Mouse (Mus musculus): ENCODE results near the gene Tgoln1. TPM values are rescaled to one million over a fixed set of nuclear protein-coding genes. Genes with fewer than 3 reads are reported as not detected.

The Tgoln1 gene
- total RNA-seq, 2 experiments from 2014 or later: 241 to 257 TPM

DNA sequence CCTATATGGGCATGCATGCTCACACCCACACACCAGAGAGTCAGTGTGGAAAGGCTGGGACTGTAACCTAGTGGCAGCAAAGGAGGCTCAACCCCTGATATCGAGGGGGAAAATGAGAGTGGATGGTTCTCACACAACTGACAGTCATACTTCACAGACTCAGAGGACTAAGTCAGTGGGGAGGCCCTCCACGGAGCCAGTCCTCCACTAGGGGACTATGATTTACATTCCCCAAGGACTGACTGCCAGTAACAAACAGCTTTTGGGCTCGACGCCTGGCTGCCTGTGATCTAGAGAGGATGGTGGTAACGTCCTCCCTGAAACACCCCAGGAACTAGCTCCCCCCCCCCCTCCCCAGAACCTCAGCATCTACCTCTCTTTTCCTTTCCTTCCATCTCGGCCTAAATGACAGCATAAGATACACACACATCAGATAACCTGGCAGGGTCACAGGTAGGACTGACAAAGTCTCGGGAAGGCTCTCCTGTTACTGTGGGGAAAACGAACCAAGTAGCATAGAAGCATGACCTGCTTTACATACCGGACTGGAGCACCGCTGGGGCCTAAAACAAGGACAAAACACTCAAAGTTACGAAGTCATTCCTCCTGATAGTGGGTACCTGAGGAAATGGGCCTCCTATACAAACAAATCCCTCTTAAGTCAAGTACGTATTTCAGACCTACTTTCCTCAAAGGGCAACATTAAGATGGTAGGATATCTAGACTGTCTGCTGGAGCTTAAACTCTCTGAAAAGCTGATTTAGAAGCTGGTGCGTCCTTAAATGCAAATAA is 19.5 kb downstream of the Tgoln1 start:
- DNase-seq (ENCODE audit: low spot score in 2 of 2): no peak

GRCm38 (mm10) chr6:72593914-72594313 is 22.9 kb downstream of the Tgoln1 start:
- DNase-seq (ENCODE audit: low spot score in 2 of 2): no peak

GRCm38 (mm10) chr6:72593011-72593803 is 23.6 kb downstream of the Tgoln1 start:
- no peak for DNase-seq (ENCODE audit: low spot score in 2 of 2)

GRCm38 (mm10) chr6:72590111-72590510 is 26.7 kb downstream of the Tgoln1 start:
- DNase-seq (ENCODE audit: low spot score in 2 of 2): no peak

DNA sequence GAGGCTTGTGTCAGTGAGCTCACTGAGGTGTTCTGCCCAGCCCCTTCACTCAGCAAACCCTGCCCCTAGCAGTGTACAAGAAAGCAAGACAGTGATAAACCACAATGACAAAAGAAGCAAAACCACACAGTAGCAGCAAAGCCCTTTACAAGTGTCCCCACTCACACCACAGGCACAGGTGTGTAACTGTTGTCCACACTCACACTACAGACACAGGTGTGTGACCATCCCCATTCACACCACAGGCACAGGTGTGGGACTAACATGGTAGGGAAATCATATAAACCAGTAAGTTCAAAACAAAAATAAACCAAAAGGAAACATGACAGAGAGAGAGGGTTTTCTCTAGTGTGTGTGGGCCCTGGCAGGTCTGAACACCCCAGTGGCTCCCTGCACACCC is 28.5 kb downstream of the Tgoln1 start:
- DNase-seq (ENCODE audit: low spot score in 2 of 2): no peak

DNA sequence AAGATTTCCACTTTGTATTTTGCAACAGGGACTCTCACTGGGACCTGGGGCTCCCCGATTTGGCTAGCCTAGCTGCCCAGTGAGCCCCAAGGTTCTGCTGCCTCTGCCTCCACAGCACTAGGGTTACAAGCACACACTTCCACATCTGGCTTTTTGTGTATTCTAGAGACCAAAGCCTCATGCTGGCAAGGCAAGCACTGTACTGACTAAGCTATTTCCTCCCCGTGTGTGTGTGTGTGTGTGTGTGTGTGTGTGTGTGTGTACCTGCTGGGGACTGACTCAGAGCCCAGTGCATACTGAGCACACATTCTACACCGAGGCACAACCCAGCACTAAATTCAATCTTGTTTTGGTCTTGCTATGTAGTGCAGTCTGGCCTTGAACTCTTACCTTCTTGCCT is 30.1 kb downstream of the Tgoln1 start:
- no peak for DNase-seq (ENCODE audit: low spot score in 2 of 2)

GRCm38 (mm10) chr6:72584154-72584553 is 32.6 kb downstream of the Tgoln1 start:
- DNase-seq (ENCODE audit: low spot score in 2 of 2): no peak

- DNase-seq (ENCODE audit: low spot score in 2 of 2): no peak
Observed at GRCm38 (mm10) chr6:72583211-72583839, 33.5 kb downstream of the Tgoln1 start.

DNA sequence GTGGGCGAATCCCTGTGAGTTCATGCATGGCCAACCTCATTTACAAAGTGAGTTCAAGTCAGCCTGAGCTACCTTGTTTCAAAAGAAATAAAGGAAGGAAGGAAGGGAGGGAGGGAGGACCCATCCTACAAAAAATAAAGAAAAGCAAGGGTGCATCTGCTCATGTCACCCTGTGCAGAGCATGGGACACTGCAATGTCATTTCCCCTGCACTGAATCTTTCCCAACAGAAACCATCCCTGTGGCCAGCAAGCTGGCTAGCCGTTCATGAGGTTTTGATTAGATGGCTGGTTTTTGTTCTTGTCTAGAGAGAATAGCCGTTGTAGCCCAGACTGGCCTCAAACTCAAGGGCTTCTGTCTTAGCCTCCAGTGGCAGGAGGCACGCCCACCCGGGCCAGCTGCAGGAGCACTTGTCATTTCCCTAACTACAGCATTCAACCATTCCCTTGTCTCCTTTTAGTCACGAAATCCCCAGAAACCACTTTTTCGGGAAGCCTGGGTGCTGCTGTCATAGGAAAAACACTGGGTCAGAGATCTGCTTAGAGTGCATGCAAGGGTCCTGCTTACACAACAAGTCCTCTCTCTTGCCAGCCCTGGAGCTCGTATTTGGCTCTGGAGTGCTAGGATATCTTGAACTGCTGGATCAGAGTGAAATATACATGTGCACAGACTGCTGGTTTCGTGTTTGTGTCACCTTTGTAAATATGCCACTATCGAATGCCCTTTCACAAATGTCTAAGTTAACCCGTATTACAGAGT is 35.0 kb downstream of the Tgoln1 start:
- no peak for DNase-seq (ENCODE audit: low spot score in 2 of 2)

DNA sequence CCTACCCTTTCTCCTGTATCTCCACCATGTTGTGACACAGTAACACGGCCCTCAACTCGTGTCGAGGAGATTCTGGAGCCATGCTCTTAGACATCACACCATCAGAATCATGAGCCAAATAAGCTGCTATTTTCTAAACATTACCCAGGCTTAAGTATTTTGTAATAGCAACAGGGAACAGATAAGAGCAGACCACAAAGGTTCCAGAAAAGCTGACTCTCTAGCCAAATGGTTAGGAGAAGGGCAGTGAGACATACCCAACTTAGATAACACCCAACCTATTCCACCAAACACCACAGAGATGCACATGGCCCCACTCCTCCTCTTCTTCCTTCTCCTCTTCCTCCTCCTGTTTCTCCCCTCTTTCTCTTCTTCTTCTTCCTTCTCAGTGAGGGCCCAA is 40.8 kb downstream of the Tgoln1 start:
- DNase-seq (ENCODE audit: low spot score in 2 of 2): no peak

DNA sequence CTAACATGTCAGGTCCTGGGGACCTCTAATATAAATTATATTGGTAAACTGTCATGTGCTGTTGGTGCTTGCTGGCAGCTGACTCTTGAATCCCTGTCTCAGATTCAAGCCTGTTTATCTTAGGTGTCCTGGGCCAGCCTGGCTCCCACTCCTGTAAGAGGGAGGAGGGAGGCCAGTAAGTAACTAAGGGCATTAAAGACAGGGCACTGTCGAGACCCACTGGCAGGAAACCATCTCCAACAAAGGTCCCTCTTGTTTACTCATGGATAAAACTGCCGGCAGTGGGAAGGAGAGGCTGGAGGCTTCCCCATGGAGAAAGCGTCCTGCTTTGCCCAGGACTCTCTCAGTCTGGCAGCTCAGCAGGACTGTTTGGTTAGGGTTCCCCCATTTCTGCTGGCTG is 45.0 kb downstream of the Tgoln1 start:
- no peak for DNase-seq (ENCODE audit: low spot score in 2 of 2)

- no peak for DNase-seq (ENCODE audit: low spot score in 2 of 2)
Observed at GRCm38 (mm10) chr6:72570644-72571397, 46.0 kb downstream of the Tgoln1 start.

GRCm38 (mm10) chr6:72568736-72569135 is 48.1 kb downstream of the Tgoln1 start:
- no peak for DNase-seq (ENCODE audit: low spot score in 2 of 2)

- DNase-seq (ENCODE audit: low spot score in 2 of 2): no peak
Observed at GRCm38 (mm10) chr6:72567508-72567907, 49.3 kb downstream of the Tgoln1 start.

DNA sequence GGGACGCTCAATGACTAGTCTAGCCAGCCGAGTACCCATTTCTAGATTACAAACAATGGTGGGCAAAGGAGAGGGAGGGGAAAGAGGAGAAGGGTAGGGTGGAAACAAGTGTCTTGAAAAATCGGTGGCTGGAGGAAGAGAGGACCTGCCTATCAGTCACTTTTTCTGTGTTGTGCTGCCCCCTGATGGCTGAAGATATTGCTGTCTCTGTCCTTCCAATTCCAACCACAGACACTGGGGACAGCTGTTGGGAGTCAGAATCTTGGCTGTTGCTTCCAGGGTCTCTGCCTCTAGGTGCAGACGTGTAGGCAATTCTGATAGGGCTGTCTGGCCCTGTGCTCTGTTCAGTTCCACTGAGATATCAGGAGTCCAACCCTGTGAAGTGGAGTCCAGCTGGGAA is 50.8 kb downstream of the Tgoln1 start:
- peak; percentile 84 to 87 for DNase-seq (ENCODE audit: low spot score in 2 of 2)

DNA sequence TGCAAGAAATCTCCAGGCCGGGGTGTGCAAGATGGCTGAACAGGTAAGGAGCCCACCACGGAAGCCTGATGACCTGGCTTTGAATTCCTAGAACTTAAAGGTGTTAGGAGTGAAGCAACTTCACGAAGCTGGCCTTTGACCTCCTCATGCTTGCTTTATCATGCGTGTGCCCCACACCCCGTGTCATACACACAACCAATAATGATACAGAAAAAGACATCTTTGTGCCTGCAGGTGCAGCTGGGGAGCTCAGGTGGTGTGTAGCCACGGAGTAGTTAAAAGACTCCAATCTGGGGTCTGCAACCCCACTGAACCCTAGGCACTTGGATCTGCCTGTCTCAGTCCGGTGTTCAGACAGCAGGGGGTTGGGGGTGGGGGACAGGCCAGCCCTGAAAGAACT is 51.3 kb downstream of the Tgoln1 start:
- DNase-seq (ENCODE audit: low spot score in 2 of 2): no peak

GRCm38 (mm10) chr6:72562894-72563293 is 53.9 kb downstream of the Tgoln1 start:
- no peak for DNase-seq (ENCODE audit: low spot score in 2 of 2)

DNA sequence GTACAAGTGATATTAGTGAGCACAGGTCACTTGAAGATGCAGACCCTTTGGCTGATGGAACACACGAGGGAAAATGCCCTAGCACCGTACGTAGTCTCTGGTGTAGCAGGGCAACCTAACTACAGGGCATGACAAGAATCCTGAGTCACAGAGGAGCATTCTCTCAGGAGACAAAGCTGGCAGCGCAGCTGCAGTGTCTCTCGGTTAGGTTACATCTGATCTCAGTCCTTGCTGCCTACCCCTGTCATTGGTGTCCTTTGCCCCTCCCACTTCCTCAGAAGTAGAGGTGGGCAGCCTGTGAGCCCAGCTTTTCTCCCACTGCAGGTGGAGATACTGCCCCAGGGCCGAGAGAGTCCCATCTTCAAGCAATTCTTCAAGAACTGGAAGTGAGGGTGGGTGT is 54.3 kb downstream of the Tgoln1 start:
- no peak for DNase-seq (ENCODE audit: low spot score in 2 of 2)

DNA sequence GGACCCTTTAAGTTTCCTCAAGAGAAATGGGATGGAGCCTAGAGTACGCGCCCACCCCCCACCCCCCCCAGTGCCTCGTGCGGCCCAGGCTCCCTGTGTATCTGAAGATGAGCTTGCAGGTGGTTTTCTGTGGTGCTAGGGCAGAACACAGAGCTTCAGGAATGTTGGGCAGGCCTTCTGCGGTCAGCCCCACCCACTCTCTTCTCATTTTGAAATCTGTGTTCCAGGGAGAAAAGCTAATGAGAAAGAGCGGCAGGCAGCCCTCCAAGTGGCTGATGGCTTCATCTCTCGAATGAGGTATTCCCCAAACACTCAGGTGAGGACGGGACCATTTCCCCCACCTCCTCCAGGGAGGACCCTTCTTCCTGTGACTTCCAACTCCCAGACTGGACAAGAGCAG is 56.0 kb downstream of the Tgoln1 start:
- no peak for DNase-seq (ENCODE audit: low spot score in 2 of 2)

All from adrenal gland, adult 18-20 months (tissue).